Mouse (Mus musculus) lung, postnatal 0 days (tissue): ENCODE results near the gene Tpbgl. TPM values are rescaled to one million over a fixed set of nuclear protein-coding genes. Genes with fewer than 3 reads are reported as not detected.

Experiments
- ATAC-seq: fragments of 200-750 bp; cut with Nextera tagmentation; 2 replicates; pipeline ENCODE4 v1.8.0; 2017; ENCODE audit warnings: moderate library complexity
- DNase-seq: peaks from one replicate; pipeline ENCODE4 v3.0.0-alpha.2; 2016; ENCODE audit warnings: low spot score
- H3K27ac ChIP-seq: fragments of 300-500 bp; sonication (generic); 2 replicates; pipeline ENCODE4 v1.5.1; 2014; ENCODE audit warnings: antibody characterized with exemption, mild to moderate bottlenecking, low read length, mixed read lengths
- H3K27me3 ChIP-seq: fragments of 300-500 bp; sonication (generic); replicated peaks from 2 replicates; pipeline ENCODE4 v1.6.1; 2014; ENCODE audit warnings: low read length, mixed read lengths; ENCODE audit not compliant: insufficient read depth
- H3K36me3 ChIP-seq: fragments of 300-500 bp; sonication (generic); 2 replicates; pipeline ENCODE4 v1.6.1; 2014; ENCODE audit warnings: low read length, mixed read lengths; ENCODE audit not compliant: insufficient read depth
- H3K4me1 ChIP-seq: fragments of 300-500 bp; sonication (generic); 2 replicates; pipeline ENCODE4 v1.6.1; 2014; ENCODE audit warnings: antibody characterized with exemption, low read depth, low read length, mixed read lengths; ENCODE audit not compliant: insufficient read depth
- H3K4me2 ChIP-seq: fragments of 300-500 bp; sonication (generic); replicated peaks from 2 replicates; pipeline ENCODE4 v1.6.1; 2014; ENCODE audit warnings: low read depth, mild to moderate bottlenecking, low read length, moderate library complexity, mixed read lengths
- H3K4me3 ChIP-seq: fragments of 300-500 bp; sonication (generic); 2 replicates; pipeline ENCODE4 v1.5.1; 2014; ENCODE audit warnings: low read depth, low read length
- H3K9ac ChIP-seq: fragments of 300-500 bp; sonication (generic); replicated peaks from 2 replicates; pipeline ENCODE4 v1.6.1; 2014; ENCODE audit warnings: low read depth, mild to moderate bottlenecking
- H3K9me3 ChIP-seq: fragments of 300-500 bp; sonication (generic); 2 replicates; pipeline ENCODE4 v1.6.1; 2016; ENCODE audit warnings: low read length, mixed read lengths
- CTCF ChIP-seq: IDR thresholded peaks from 2 replicates; pipeline ENCODE4 v1.5.1; 2016; ENCODE audit warnings: antibody characterized with exemption, mild to moderate bottlenecking
- EP300 ChIP-seq: IDR thresholded peaks from 2 replicates; pipeline ENCODE4 v1.6.1; 2016; ENCODE audit warnings: antibody characterized with exemption, mild to moderate bottlenecking, control low read depth
- WGBS: fragments of 180-500 bp; shearing (Covaris S2); extraction: QIAGEN DNeasy Blood & Tissue Kit; methylation state at CpG from one replicate; pipeline ENCODE4 v1.1.7; 2014; 5-methylcytosine and 5-hydroxymethylcytosine counted together
- polyA plus RNA-seq: library from polyadenylated mRNA; unstranded; fragments of >200 nt; fragmentation: Nextera tagmentation; extraction: Ambion mirVana; gene quantifications from 2 replicates; pipeline ENCODE4 v1.2.1, GENCODE M21; 2015

Tpbgl gene
- 0.58 and 0.79 TPM in 2 replicates for polyA plus RNA-seq

- H3K4me2 ChIP-seq, result peak within 1 kb of the TSS; percentile 78
- DNase-seq (peak; percentile 23), ATAC-seq (peak; percentile 36)
- H3K9ac ChIP-seq, result no peak within 1 kb of the TSS
- H3K9me3 ChIP-seq, result no peaks in the 10 kb centered on the region
- no peak for TF ChIP-seq EP300
- no peak for TF ChIP-seq CTCF
- peaks cover 38% of the 10 kb centered on the region for H3K27me3 ChIP-seq
- H3K4me3 ChIP-seq, result peak within 1 kb of the TSS; percentile 42
- H3K4me1 ChIP-seq, result peaks cover 11% of the 10 kb centered on the region
- under 1% methylated on average over 48 of the region's 83 CpGs for WGBS
- H3K36me3 ChIP-seq, result no peaks in the 10 kb centered on the region
- no peak within 1 kb of the TSS for H3K27ac ChIP-seq
Measured at GRCm38 (mm10) chr7:99626376-99627270, at the start of gene Tpbgl. Tpbgl (minus strand) TSS chr7:99627103.

GRCm38 (mm10) chr7:99674890-99675289 is 48.0 kb upstream of the Tpbgl start:
- Histone ChIP-seq H3K36me3 (no peaks in the 10 kb centered on the region), H3K4me1 (no peaks in the 10 kb centered on the region), H3K27ac (no peak overlapping the region), H3K4me3 (no peak overlapping the region), H3K27me3 (no peaks in the 10 kb centered on the region), H3K9me3 (no peaks in the 10 kb centered on the region), H3K9ac (no peak overlapping the region), H3K4me2 (no peak overlapping the region)
- peak; percentile 30; the same call in 1 of the 2 replicates for ATAC-seq
- peak; percentile 30 for DNase-seq
- TF ChIP-seq EP300, result no peak
- no peak for TF ChIP-seq CTCF
- WGBS, result 75% methylated on average over 3 of the region's 3 CpGs

GRCm38 (mm10) chr7:99674209-99674608 is 47.3 kb upstream of the Tpbgl start:
- Histone ChIP-seq H3K4me3 (no peak overlapping the region), H3K4me1 (no peaks in the 10 kb centered on the region), H3K9ac (no peak overlapping the region), H3K36me3 (no peaks in the 10 kb centered on the region), H3K9me3 (no peaks in the 10 kb centered on the region), H3K27ac (no peak overlapping the region), H3K4me2 (no peak overlapping the region), H3K27me3 (no peaks in the 10 kb centered on the region)
- no peak for TF ChIP-seq EP300
- TF ChIP-seq CTCF, result no peak
- DNase-seq, result no peak
- ATAC-seq, result no peak
- 71% methylated on average over 5 of the region's 5 CpGs for WGBS

GRCm38 (mm10) chr7:99673188-99673587 is 46.3 kb upstream of the Tpbgl start:
- Histone ChIP-seq H3K27me3 (no peaks in the 10 kb centered on the region), H3K27ac (no peak overlapping the region), H3K9ac (no peak overlapping the region), H3K4me1 (no peaks in the 10 kb centered on the region), H3K4me3 (no peak overlapping the region), H3K36me3 (no peaks in the 10 kb centered on the region), H3K4me2 (no peak overlapping the region), H3K9me3 (no peaks in the 10 kb centered on the region)
- WGBS, result 73% methylated on average over 8 of the region's 8 CpGs
- DNase-seq (no peak), ATAC-seq (no peak)
- TF ChIP-seq CTCF, result no peak
- no peak for TF ChIP-seq EP300

- Histone ChIP-seq H3K9ac (no peak overlapping the region), H3K4me1 (no peaks in the 10 kb centered on the region), H3K4me2 (no peak overlapping the region), H3K27ac (no peak overlapping the region), H3K9me3 (no peaks in the 10 kb centered on the region), H3K27me3 (no peaks in the 10 kb centered on the region), H3K36me3 (no peaks in the 10 kb centered on the region), H3K4me3 (no peak overlapping the region)
- ATAC-seq (no peak), DNase-seq (no peak)
- WGBS, result 66% methylated on average over 9 of the region's 9 CpGs
- no peak for TF ChIP-seq CTCF
Measured at GRCm38 (mm10) chr7:99671544-99672435, 44.9 kb upstream of the Tpbgl start.

GRCm38 (mm10) chr7:99670915-99671314 is 44.0 kb upstream of the Tpbgl start:
- no peak overlapping the region for H3K27ac ChIP-seq
- H3K9ac ChIP-seq, result no peak overlapping the region
- H3K36me3 ChIP-seq, result no peaks in the 10 kb centered on the region
- no peak overlapping the region for H3K4me3 ChIP-seq
- ATAC-seq (no peak), DNase-seq (no peak)
- no peak overlapping the region for H3K4me2 ChIP-seq
- H3K27me3 ChIP-seq, result no peaks in the 10 kb centered on the region
- TF ChIP-seq EP300 (no peak), CTCF (peak; percentile 22)
- no peaks in the 10 kb centered on the region for H3K9me3 ChIP-seq
- H3K4me1 ChIP-seq, result no peaks in the 10 kb centered on the region
- WGBS, result 73% methylated on average over 4 of the region's 4 CpGs
